Mouse (Mus musculus): Measurements from ENCODE around the gene Ttc25. TPM values are rescaled to one million over a fixed set of nuclear protein-coding genes. Genes with fewer than 3 reads are reported as not detected.
"Not testable (repeated sequence)": the region's sequence is repeated elsewhere in the genome, so short reads cannot be mapped to it uniquely, and the experiment has no call there.

Gene Ttc25
- total RNA-seq, 2 experiments from 2014 or later: 0.16 TPM; not detected in 1

GRCm38 (mm10) chr11:100528375-100529165 lies 16.8 kb upstream of the Ttc25 start:
- no peak for ATAC-seq (ENCODE audit: poor library complexity, severe bottlenecking)

GRCm38 (mm10) chr11:100533871-100534270 lies 11.5 kb upstream of the Ttc25 start:
- no peak for ATAC-seq (ENCODE audit: poor library complexity, severe bottlenecking)

GRCm38 (mm10) chr11:100534411-100534810 lies 11.0 kb upstream of the Ttc25 start:
- ATAC-seq (ENCODE audit: poor library complexity, severe bottlenecking): not testable (repeated sequence)

DNA sequence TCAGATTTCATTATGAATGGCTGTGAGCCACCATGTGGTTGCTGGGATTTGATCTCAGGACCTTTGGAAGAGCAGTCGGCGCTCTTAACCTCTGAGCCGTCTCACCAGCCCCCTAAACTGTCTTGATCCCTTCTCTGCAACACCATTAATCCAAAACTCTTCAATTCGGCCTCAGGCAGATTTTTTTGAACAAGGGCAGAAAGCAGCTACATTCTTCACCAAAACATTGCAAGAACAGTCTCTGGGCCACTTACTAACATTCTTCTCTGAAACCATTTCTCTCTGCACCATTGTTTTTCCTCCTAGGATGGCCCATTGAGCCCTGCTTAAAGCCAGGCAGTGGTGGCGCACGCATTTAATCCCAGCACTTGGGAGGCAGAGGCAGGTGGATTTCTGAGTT lies 10.6 kb upstream of the Ttc25 start:
- ATAC-seq (ENCODE audit: poor library complexity, severe bottlenecking): not testable (repeated sequence)

DNA sequence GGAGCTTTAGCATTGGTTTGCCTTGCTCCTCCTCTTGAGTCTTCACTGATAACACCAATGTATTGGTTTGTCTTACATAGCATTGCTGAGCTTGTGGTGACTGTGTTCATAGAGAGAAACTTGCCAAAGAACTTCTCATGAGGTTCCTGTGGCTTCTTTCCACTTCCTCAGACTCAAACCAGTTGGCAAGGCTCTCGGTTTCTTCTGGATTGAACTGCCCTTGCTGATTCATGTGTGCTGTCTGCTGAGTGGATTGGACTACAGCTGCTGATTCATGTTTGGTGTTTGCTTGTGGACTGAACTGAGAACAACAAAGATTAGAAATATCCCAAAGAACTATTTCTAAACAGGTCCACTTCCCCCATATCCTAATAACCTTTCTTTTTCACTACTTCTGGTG lies 9.4 kb upstream of the Ttc25 start:
- ATAC-seq (ENCODE audit: poor library complexity, severe bottlenecking): no peak

DNA sequence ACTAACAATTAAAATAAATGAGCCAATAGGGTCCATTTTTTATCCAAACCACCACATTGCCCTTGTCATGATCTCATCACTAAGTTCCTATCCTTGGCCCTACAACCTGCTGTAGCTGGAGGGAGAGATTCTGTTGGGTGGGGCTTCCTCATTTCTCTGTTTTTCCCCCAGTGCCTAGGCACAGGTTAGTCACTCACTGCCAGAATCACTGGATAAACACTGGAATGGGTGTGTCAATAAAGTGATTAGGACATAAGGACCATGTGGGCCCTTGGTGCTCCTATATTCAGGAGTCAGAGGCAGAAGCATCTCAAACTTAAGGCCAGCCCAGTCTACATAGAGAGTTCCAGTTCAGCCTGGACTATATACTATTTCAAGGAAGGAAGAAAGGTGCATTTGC lies 8.9 kb upstream of the Ttc25 start:
- ATAC-seq (ENCODE audit: poor library complexity, severe bottlenecking): no peak

DNA sequence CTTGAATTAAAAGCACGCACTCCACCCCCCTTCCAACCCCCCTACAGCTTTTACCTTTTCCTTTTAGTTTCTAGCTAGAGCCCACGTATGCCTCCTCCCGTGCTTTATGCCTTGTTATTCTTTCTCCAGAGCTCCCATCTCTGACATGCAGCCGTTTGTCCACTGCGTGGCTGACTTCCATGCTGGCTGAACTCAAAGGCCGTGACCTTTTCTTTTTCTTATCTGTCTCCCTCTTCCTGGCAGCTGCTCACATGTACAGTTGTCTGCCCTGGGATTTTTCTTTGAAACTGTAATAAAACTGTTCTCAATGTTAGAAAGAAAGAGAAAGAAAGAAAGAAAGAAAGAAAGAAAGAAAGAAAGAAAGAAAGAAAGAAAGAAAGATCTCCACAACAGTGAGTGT lies 4.4 kb upstream of the Ttc25 start:
- no peak for ATAC-seq (ENCODE audit: poor library complexity, severe bottlenecking)

DNA sequence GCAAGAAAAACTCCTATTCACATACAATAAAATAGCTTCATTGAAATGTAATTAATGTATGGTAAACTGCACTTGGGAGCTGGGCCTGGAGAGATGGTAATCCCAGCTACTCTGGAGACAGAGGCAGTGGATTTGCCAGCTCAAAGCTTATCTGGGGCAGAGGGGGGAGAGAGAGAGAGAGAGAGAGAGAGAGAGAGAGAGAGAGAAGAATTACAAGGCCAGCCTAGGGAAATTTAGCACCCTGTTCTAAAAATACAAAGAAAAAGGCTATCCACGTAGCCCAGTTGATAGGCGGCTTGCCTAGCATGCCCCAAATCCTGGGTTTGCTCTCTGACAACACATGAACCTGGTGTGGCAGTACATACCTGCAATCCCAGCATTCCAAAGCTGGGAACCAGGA lies 3.8 kb upstream of the Ttc25 start:
- no peak for ATAC-seq (ENCODE audit: poor library complexity, severe bottlenecking)

- ATAC-seq (ENCODE audit: poor library complexity, severe bottlenecking): peak; percentile 19
Measured at GRCm38 (mm10) chr11:100545746-100546085, 309 bp downstream of the Ttc25 start.

DNA sequence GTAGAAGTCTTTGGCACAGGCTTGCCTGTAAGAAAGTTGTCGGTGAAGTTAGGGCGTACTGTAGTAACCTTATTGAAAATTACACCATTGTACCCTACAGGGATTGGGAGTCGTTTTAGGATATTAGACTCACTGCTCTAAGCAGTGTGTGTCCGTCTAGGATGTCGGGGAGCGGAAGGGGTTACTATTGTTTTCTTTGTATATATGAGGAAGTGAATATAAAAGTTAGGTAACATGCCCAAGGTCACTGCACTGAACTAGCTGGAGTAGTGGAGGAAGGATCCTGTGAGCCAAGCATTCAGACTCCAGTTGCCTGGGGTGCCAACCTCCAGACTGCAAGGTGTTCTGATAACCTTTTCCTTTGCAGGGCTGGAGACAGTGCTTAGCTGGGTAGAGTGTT lies 1.5 kb downstream of the Ttc25 start:
- peak; percentile 67 for ATAC-seq (ENCODE audit: poor library complexity, severe bottlenecking)

GRCm38 (mm10) chr11:100548141-100548540 lies 2.7 kb downstream of the Ttc25 start:
- ATAC-seq (ENCODE audit: poor library complexity, severe bottlenecking): no peak

GRCm38 (mm10) chr11:100549466-100549865 lies 4.1 kb downstream of the Ttc25 start:
- ATAC-seq (ENCODE audit: poor library complexity, severe bottlenecking): no peak

- no peak for ATAC-seq (ENCODE audit: poor library complexity, severe bottlenecking)
Measured at GRCm38 (mm10) chr11:100550101-100550500, 4.7 kb downstream of the Ttc25 start.

- ATAC-seq (ENCODE audit: poor library complexity, severe bottlenecking): no peak
Measured at GRCm38 (mm10) chr11:100552842-100553241, 7.4 kb downstream of the Ttc25 start.

GRCm38 (mm10) chr11:100555583-100555982 lies 10.2 kb downstream of the Ttc25 start:
- peak; percentile 98 for ATAC-seq (ENCODE audit: poor library complexity, severe bottlenecking)

DNA sequence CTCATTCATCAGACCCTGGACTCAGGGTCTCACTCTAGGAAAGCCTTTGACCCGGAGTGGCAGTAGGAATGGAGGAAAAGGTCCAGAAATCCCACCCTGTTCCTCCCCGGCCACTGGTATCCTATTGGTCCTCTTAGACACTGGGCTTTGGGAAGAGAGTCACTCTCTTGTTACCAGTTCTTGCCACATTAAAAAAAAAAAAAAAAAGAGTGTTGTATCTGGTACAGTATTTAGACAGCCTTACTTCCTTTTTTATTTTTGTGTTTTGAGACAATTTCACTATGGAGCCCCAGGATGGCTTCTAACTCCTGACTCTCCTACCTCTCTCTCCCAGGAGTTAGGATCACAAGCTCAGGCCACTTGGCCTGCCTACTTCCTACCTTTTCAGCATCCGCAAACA lies 12.2 kb downstream of the Ttc25 start:
- no peak for ATAC-seq (ENCODE audit: poor library complexity, severe bottlenecking)

- ATAC-seq (ENCODE audit: poor library complexity, severe bottlenecking): no peak
Measured at GRCm38 (mm10) chr11:100559476-100559875, 14.1 kb downstream of the Ttc25 start.

DNA sequence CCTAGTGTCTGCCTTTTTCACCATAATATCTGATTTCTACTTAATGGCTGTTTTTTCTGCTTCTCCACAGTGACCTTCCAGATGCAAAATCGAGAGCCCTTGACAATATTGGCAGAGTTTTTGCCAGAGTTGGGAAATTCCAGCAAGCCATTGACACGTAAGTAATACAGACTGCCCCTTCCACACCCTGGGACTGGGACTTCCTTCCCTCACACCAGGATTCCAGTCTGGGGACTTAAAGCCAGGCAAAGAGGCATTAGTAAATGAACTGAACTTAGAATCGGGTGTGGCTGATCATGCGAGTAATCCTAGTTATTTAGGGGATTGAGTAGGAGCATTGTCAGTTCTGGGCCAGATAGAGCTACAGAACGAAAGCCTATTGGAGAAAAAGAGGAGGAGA lies 16.3 kb downstream of the Ttc25 start:
- ATAC-seq (ENCODE audit: poor library complexity, severe bottlenecking): no peak

GRCm38 (mm10) chr11:100564297-100564696 lies 18.9 kb downstream of the Ttc25 start:
- ATAC-seq (ENCODE audit: poor library complexity, severe bottlenecking): no peak

GRCm38 (mm10) chr11:100564703-100565102 lies 19.3 kb downstream of the Ttc25 start:
- no peak for ATAC-seq (ENCODE audit: poor library complexity, severe bottlenecking)

DNA sequence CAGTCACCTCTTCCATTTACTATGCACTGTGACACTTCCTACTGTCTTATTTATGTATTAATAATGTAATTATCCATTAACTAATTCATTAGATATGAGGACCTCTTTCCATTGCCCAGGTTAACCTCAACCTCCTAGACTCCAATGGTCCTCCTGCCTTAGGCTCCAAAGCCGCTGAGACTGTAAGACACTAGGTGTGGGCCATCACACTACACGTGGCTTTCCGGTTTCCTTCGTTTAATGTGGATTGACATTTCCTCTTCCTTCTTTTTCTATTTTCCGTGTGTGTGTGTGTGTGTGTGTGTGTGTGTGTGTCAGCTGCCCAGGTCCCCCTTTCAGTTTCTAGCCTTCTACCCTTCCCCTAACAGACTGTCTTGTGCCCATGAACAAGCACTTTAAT lies 21.8 kb downstream of the Ttc25 start:
- no peak for ATAC-seq (ENCODE audit: poor library complexity, severe bottlenecking)

DNA sequence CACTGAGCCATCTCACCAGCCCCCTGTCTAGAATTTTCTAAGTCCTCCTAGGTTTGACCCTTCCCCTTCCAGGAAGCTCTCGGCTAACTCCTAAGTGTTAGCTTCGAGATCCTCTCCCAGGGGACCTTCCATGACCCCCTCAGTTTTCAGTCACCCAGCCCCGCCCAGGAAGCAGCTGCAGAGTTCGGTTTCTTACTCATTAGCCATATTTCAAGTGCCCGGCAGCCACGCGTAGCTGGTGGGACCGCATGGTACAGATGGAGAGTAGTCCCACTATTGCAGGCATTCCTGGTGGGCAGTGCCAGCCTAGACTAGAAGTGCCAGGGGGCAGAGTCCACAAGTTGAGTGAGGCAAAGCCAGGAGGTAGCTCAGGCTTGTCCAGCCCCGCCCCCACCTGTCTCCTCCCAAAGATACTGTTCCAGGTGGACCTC lies 22.4 kb downstream of the Ttc25 start:
- no peak for ATAC-seq (ENCODE audit: poor library complexity, severe bottlenecking)

DNA sequence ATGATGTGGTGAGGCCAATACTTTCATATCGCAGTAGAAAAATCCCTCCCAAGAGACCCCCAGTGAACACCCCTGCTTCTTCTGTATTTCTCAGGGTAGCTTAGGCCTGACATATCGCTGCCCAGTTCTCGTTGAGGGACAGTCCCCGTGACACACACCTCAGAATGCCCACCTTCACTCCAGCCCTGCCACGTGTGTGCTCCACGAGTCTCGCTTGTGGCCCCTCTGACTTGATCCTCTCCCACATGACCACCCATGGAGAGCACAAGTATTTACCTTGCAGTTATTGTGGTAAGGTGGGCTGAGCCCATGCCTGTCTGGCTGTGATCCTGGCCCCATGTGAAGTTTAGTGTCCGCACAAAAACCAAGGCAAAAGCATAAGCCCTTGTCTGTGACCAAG lies 23.3 kb downstream of the Ttc25 start:
- no peak for ATAC-seq (ENCODE audit: poor library complexity, severe bottlenecking)

Data from megakaryocyte, adult 5-6 weeks (primary cell).